Mouse (Mus musculus) heart, embryonic 16.5 days (tissue): ENCODE measurements at regions not wholly inside any gene's neighbourhood (a gene's known extent, or its start where the extent isn't known, plus 50 kb on each side); places are given as distances from the start of the nearest gene placed in this dataset.
"Not testable (repeated sequence)": the region's sequence is repeated elsewhere in the genome, so short reads cannot be mapped to it uniquely, and the experiment has no call there.

ENCODE experiments used
- ATAC-seq: fragments of 200-750 bp; cut with Nextera tagmentation; replicated peaks from 2 replicates; pipeline ENCODE4 v1.8.0; 2017; ENCODE audit warnings: moderate number of reproducible peaks; ENCODE audit not compliant: insufficient read depth, low FRiP score; ENCODE audit errors: extremely low read depth
- H3K27ac ChIP-seq: fragments of 300-500 bp; sonication (generic); 2 replicates; pipeline ENCODE4 v1.5.1; 2014; ENCODE audit warnings: mild to moderate bottlenecking, low read length, control low read depth, moderate library complexity
- H3K27me3 ChIP-seq: fragments of 300-500 bp; sonication (generic); 2 replicates; pipeline ENCODE4 v1.6.1; 2014; ENCODE audit warnings: low read length, mixed read lengths; ENCODE audit not compliant: control insufficient read depth, insufficient read depth
- H3K36me3 ChIP-seq: fragments of 300-500 bp; sonication (generic); 2 replicates; pipeline ENCODE4 v1.6.1; 2014; ENCODE audit not compliant: control insufficient read depth, insufficient read depth
- H3K4me1 ChIP-seq: fragments of 300-500 bp; sonication (generic); 2 replicates; pipeline ENCODE4 v1.6.1; 2014; ENCODE audit warnings: low read length, mixed read lengths; ENCODE audit not compliant: control insufficient read depth, insufficient read depth
- H3K4me2 ChIP-seq: fragments of 300-500 bp; sonication (generic); 2 replicates; pipeline ENCODE4 v1.6.1; 2014; ENCODE audit warnings: low read depth, mild to moderate bottlenecking, control low read depth, low read length
- H3K4me3 ChIP-seq: fragments of 300-500 bp; sonication (generic); 2 replicates; pipeline ENCODE4 v1.5.1; 2014; ENCODE audit warnings: mild to moderate bottlenecking, control low read depth, low read length
- H3K9ac ChIP-seq: fragments of 300-500 bp; sonication (generic); 2 replicates; pipeline ENCODE4 v1.6.1; 2014; ENCODE audit warnings: low read length, control low read depth
- H3K9me3 ChIP-seq: fragments of 300-500 bp; sonication (generic); replicated peaks from 2 replicates; pipeline ENCODE4 v1.6.1; 2016; ENCODE audit warnings: low read length; ENCODE audit not compliant: control insufficient read depth
- WGBS: fragments of 180-500 bp; shearing (Covaris S2); extraction: QIAGEN DNeasy Blood & Tissue Kit; methylation state at CpG from one replicate; pipeline ENCODE4 v1.1.7; 2014; 5-methylcytosine and 5-hydroxymethylcytosine counted together

DNA sequence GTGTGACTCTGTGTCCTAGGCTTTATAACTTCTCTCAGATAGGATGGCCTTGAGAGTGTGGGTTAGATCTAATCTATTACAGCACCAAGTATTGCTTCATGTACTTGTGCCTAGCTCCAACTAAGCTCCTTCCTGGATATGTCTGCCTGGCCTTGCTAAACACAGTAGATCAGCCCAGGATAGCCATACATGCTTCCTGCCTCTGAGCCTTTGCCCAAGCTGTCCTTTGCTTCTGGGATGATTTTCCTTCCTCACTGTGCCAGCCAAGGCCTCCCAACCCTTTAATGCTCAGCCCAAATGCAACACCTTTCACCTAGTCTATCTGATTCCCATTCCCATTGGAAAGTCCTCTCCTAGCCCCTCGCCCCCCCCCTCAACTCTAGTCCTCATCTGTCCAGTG is 208.9 kb downstream of the Gm15319 start:
- H3K4me2 ChIP-seq, H3K27ac ChIP-seq, H3K9me3 ChIP-seq, H3K36me3 ChIP-seq, H3K4me1 ChIP-seq, H3K27me3 ChIP-seq, H3K9ac ChIP-seq, H3K4me3 ChIP-seq, ATAC-seq: not testable (repeated sequence)
- WGBS: 97% methylated on average over 1 of the region's 1 CpGs
